Mouse (Mus musculus): ENCODE results near the gene Olfr1000. TPM values are rescaled to one million over a fixed set of nuclear protein-coding genes. Genes with fewer than 3 reads are reported as not detected.
"Not testable (repeated sequence)": the region's sequence is repeated elsewhere in the genome, so short reads cannot be mapped to it uniquely, and the experiment has no call there.

Gene Olfr1000
- not detected in 2 replicates for polyA plus RNA-seq (2014; fragmentation: Nextera tagmentation; extraction: Ambion mirVana)

DNA sequence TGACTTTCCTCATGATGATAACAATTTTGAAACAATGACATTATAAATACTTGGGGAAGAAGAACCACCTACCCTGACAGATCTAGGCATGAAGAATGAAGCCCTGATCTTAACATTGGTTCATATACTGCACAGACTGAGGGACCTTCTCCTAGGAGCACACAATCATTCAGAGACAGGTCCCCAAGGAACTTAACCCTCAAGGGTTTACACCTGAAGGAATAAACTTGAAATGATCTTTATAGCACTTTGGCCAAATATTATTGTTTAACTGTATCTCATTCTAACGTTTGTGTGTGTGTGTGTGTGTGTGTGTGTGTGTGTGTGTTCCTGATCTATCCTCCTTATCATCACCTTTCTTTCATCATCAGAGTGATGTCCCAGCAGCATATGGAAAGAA, at the start of gene Olfr1000:
Olfr1000 (minus strand) TSS at position 101 of the 400 bp plus-strand sequence.
- no peak for ATAC-seq (ENCODE audit: low FRiP score, low TSS enrichment)
- Histone ChIP-seq H3K9ac (ENCODE audit: low read depth, low read length) (no peak within 1 kb of the TSS), H3K36me3 (ENCODE audit: control insufficient read depth, insufficient read depth, low read length) (no peaks in the 10 kb centered on the region), H3K9me3 (ENCODE audit: control insufficient read depth, low read length) (no peaks in the 10 kb centered on the region), H3K27me3 (ENCODE audit: control insufficient read depth, insufficient read depth, low read length) (no peaks in the 10 kb centered on the region), H3K4me2 (replicated peaks; ENCODE audit: low read depth, low read length) (no peak within 1 kb of the TSS), H3K27ac (ENCODE audit: low read depth, low read length) (no peak within 1 kb of the TSS), H3K4me3 (ENCODE audit: low read length) (no peak within 1 kb of the TSS), H3K4me1 (ENCODE audit: control insufficient read depth, insufficient read depth, low read length) (no peaks in the 10 kb centered on the region)
- 65% methylated on average over 1 of the region's 1 CpGs for WGBS

DNA sequence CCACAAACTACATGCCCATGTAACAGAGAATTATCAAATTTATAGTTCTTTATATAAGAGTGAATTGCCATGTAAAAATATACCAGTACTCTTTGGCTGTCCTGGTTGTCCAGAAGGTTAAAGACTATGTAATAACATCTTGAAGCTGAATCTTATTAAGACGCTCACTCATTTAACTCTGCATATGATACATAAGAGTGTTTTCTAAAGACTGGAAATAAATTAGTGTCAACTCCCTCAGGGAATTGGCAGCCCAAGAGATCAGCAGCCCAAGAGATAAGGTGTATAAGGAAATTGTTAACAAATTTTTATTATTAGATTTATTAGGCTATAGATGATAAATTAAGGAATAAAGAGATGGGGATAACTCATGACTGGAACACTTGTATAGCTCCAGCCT, 38.9 kb upstream of the Olfr1000 start, which contains the start of gene Olfr1002:
Olfr1002 (minus strand) TSS at position 101 of the 400 bp plus-strand sequence.
- H3K27ac ChIP-seq (ENCODE audit: low read depth, low read length) = no peak within 1 kb of the TSS
- H3K9ac ChIP-seq (ENCODE audit: low read depth, low read length) = no peak within 1 kb of the TSS
- H3K9me3 ChIP-seq (ENCODE audit: control insufficient read depth, low read length) = no peaks in the 10 kb centered on the region
- H3K4me3 ChIP-seq (ENCODE audit: low read length) = no peak within 1 kb of the TSS
- H3K36me3 ChIP-seq (ENCODE audit: control insufficient read depth, insufficient read depth, low read length) = no peaks in the 10 kb centered on the region
- ATAC-seq (ENCODE audit: low FRiP score, low TSS enrichment) = no peak
- no peaks in the 10 kb centered on the region for H3K4me1 ChIP-seq (ENCODE audit: control insufficient read depth, insufficient read depth, low read length)
- H3K4me2 ChIP-seq (replicated peaks; ENCODE audit: low read depth, low read length) = no peak within 1 kb of the TSS
- H3K27me3 ChIP-seq (ENCODE audit: control insufficient read depth, insufficient read depth, low read length) = no peaks in the 10 kb centered on the region
- WGBS = 89% methylated on average over 1 of the region's 1 CpGs

DNA sequence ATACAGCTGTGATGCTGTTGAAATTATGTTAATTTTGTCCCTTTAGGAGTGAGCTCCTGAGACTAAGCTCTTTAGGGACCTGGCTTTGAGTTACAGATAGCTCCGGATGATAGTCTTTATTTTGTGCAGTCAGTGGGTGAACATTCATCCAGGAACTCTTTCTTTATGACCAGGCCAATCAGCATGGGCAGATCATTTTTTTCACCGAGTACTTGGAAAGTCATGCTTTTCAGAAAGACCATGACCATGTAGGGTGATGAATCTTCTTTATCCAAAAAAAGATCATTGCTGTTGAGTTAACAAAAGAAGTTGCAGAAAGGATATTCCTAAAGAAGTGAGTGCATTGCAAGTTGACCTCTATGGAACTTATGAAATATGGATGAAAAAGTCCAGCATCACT, 23.1 kb downstream of the Olfr1000 start, which contains the start of gene Olfr998:
Olfr998 (plus strand) TSS at position 301 of the 400 bp plus-strand sequence.
- 93% methylated on average over 2 of the region's 2 CpGs for WGBS
- H3K4me1 ChIP-seq (ENCODE audit: control insufficient read depth, insufficient read depth, low read length); H3K4me2 ChIP-seq (replicated peaks; ENCODE audit: low read depth, low read length); H3K4me3 ChIP-seq (ENCODE audit: low read length); H3K9me3 ChIP-seq (ENCODE audit: control insufficient read depth, low read length); H3K36me3 ChIP-seq (ENCODE audit: control insufficient read depth, insufficient read depth, low read length); H3K27me3 ChIP-seq (ENCODE audit: control insufficient read depth, insufficient read depth, low read length); H3K27ac ChIP-seq (ENCODE audit: low read depth, low read length); ATAC-seq (ENCODE audit: low FRiP score, low TSS enrichment); H3K9ac ChIP-seq (ENCODE audit: low read depth, low read length): not testable (repeated sequence)

DNA sequence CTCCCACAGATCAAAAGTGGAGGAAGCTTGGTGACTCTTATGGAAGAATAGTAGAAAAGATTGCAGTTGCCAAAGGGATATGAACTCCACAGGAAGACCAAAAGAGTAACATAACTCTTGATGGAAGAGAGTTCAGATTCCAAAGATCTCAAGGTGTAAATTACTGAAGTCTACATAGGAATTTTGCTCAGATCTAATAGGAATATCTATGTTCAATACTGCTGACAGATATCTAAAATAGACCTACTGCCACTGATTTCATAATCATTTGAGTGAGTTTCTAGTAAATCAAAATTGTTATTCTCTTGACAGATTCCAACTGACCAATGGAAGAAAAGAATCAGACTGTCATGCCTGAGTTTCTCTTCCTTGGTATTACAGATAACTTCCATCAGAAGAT, 32.8 kb downstream of the Olfr1000 start, which contains the start of gene Olfr996:
Olfr996 (plus strand) TSS at position 301 of the 400 bp plus-strand sequence.
- no peaks in the 10 kb centered on the region for H3K4me1 ChIP-seq (ENCODE audit: control insufficient read depth, insufficient read depth, low read length)
- no peak within 1 kb of the TSS for H3K27ac ChIP-seq (ENCODE audit: low read depth, low read length)
- no peak within 1 kb of the TSS for H3K4me2 ChIP-seq (replicated peaks; ENCODE audit: low read depth, low read length)
- ATAC-seq (ENCODE audit: low FRiP score, low TSS enrichment) = no peak
- no peak within 1 kb of the TSS for H3K4me3 ChIP-seq (ENCODE audit: low read length)
- no peaks in the 10 kb centered on the region for H3K36me3 ChIP-seq (ENCODE audit: control insufficient read depth, insufficient read depth, low read length)
- no peak within 1 kb of the TSS for H3K9ac ChIP-seq (ENCODE audit: low read depth, low read length)
- H3K9me3 ChIP-seq (ENCODE audit: control insufficient read depth, low read length) = no peaks in the 10 kb centered on the region
- no peaks in the 10 kb centered on the region for H3K27me3 ChIP-seq (ENCODE audit: control insufficient read depth, insufficient read depth, low read length)

DNA sequence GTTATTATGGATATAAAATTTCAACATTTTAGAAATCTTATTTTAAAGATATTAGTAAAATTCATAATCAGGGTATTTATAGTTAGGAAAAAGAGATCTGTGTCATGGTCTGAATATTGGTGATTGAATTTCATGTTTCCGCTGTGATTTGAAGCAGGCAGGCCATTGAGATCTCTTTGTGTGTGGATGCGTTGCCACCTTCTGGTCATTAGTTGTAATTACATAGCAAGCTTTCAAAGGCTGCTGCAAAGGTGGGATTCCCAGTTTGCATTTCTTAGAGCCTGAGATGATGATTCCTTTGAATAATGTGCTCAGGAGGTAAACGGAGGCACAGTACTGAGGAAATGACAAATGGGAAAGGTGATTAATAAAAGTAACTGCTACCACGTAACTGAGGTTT, 50.5 kb downstream of the Olfr1000 start:
- no peak overlapping the region for H3K4me2 ChIP-seq (replicated peaks; ENCODE audit: low read depth, low read length)
- no peak overlapping the region for H3K4me3 ChIP-seq (ENCODE audit: low read length)
- H3K4me1 ChIP-seq (ENCODE audit: control insufficient read depth, insufficient read depth, low read length) = no peaks in the 10 kb centered on the region
- H3K27ac ChIP-seq (ENCODE audit: low read depth, low read length) = no peak overlapping the region
- no peaks in the 10 kb centered on the region for H3K36me3 ChIP-seq (ENCODE audit: control insufficient read depth, insufficient read depth, low read length)
- H3K9ac ChIP-seq (ENCODE audit: low read depth, low read length) = no peak overlapping the region
- H3K27me3 ChIP-seq (ENCODE audit: control insufficient read depth, insufficient read depth, low read length) = no peaks in the 10 kb centered on the region
- no peaks in the 10 kb centered on the region for H3K9me3 ChIP-seq (ENCODE audit: control insufficient read depth, low read length)
- peak; percentile 46; the same call in 1 of the 2 replicates for ATAC-seq (ENCODE audit: low FRiP score, low TSS enrichment)
- WGBS = 21% methylated on average over 4 of the region's 4 CpGs

DNA sequence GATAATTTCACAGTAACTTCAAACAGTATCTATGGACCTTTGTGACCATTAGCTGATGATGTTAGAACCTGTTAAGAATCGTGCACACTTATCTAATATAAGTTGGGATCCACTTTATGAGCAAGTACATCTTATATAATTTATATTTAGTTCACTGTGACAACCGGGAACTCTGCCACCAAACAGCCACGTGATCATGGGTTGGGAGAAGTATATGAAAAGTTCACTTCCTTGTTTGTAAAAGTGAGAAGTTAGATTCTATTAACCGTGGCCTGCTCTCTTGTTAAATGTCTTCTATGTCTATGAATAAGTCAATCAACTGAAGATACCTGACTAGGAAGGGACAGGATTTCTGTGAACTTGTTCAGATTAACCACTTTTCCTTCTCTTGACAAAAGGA, 51.5 kb downstream of the Olfr1000 start:
- 67% methylated on average over 4 of the region's 4 CpGs for WGBS
- no peak overlapping the region for H3K4me2 ChIP-seq (replicated peaks; ENCODE audit: low read depth, low read length)
- H3K36me3 ChIP-seq (ENCODE audit: control insufficient read depth, insufficient read depth, low read length) = no peaks in the 10 kb centered on the region
- H3K27me3 ChIP-seq (ENCODE audit: control insufficient read depth, insufficient read depth, low read length) = no peaks in the 10 kb centered on the region
- no peaks in the 10 kb centered on the region for H3K9me3 ChIP-seq (ENCODE audit: control insufficient read depth, low read length)
- no peak overlapping the region for H3K4me3 ChIP-seq (ENCODE audit: low read length)
- no peak overlapping the region for H3K27ac ChIP-seq (ENCODE audit: low read depth, low read length)
- no peaks in the 10 kb centered on the region for H3K4me1 ChIP-seq (ENCODE audit: control insufficient read depth, insufficient read depth, low read length)
- no peak for ATAC-seq (ENCODE audit: low FRiP score, low TSS enrichment)
- no peak overlapping the region for H3K9ac ChIP-seq (ENCODE audit: low read depth, low read length)

Other genes with a start within 250 kb of the Olfr1000 start
- gene Olfr988, start 248.7 kb downstream of the Olfr1000 start, polyA plus RNA-seq (2014; fragmentation: Nextera tagmentation; extraction: Ambion mirVana) = not detected in 2 replicates
- not detected in 2 replicates for gene Olfr992, start 202.4 kb downstream of the Olfr1000 start, polyA plus RNA-seq (2014; fragmentation: Nextera tagmentation; extraction: Ambion mirVana)
- not detected in 2 replicates for gene Olfr993, start 197.0 kb downstream of the Olfr1000 start, polyA plus RNA-seq (2014; fragmentation: Nextera tagmentation; extraction: Ambion mirVana)
- gene Olfr994, start 175.5 kb downstream of the Olfr1000 start, polyA plus RNA-seq (2014; fragmentation: Nextera tagmentation; extraction: Ambion mirVana) = not detected in 2 replicates
- not detected in 2 replicates for gene Olfr995, start 168.3 kb downstream of the Olfr1000 start, polyA plus RNA-seq (2014; fragmentation: Nextera tagmentation; extraction: Ambion mirVana)
- not detected in 2 replicates for gene 4833423E24Rik, start 92.9 kb downstream of the Olfr1000 start, polyA plus RNA-seq (2014; fragmentation: Nextera tagmentation; extraction: Ambion mirVana)
- gene Olfr996, start 32.7 kb downstream of the Olfr1000 start, polyA plus RNA-seq (2014; fragmentation: Nextera tagmentation; extraction: Ambion mirVana) = not detected in 2 replicates
- gene Olfr998, start 23.0 kb downstream of the Olfr1000 start, polyA plus RNA-seq (2014; fragmentation: Nextera tagmentation; extraction: Ambion mirVana) = not detected in 2 replicates
- gene Olfr1002, start 38.8 kb upstream of the Olfr1000 start, polyA plus RNA-seq (2014; fragmentation: Nextera tagmentation; extraction: Ambion mirVana) = not detected in 2 replicates
- gene Olfr154, start 52.6 kb upstream of the Olfr1000 start, polyA plus RNA-seq (2014; fragmentation: Nextera tagmentation; extraction: Ambion mirVana) = not detected in 2 replicates
- gene Olfr1006, start 66.9 kb upstream of the Olfr1000 start, polyA plus RNA-seq (2014; fragmentation: Nextera tagmentation; extraction: Ambion mirVana) = not detected in 2 replicates
- gene Olfr1008, start 77.5 kb upstream of the Olfr1000 start, polyA plus RNA-seq (2014; fragmentation: Nextera tagmentation; extraction: Ambion mirVana) = not detected in 2 replicates
- not detected in 2 replicates for gene Olfr1009, start 103.5 kb upstream of the Olfr1000 start, polyA plus RNA-seq (2014; fragmentation: Nextera tagmentation; extraction: Ambion mirVana)
- not detected in 2 replicates for gene Olfr1012, start 150.9 kb upstream of the Olfr1000 start, polyA plus RNA-seq (2014; fragmentation: Nextera tagmentation; extraction: Ambion mirVana)
- not detected in 2 replicates for gene Olfr1013, start 155.2 kb upstream of the Olfr1000 start, polyA plus RNA-seq (2014; fragmentation: Nextera tagmentation; extraction: Ambion mirVana)
- not detected in 2 replicates for gene Olfr1014, start 160.8 kb upstream of the Olfr1000 start, polyA plus RNA-seq (2014; fragmentation: Nextera tagmentation; extraction: Ambion mirVana)
- gene Olfr1015, start 170.1 kb upstream of the Olfr1000 start, polyA plus RNA-seq (2014; fragmentation: Nextera tagmentation; extraction: Ambion mirVana) = not detected in 2 replicates
- not detected in 2 replicates for gene Olfr1016, start 190.6 kb upstream of the Olfr1000 start, polyA plus RNA-seq (2014; fragmentation: Nextera tagmentation; extraction: Ambion mirVana)
- not detected in 2 replicates for gene Olfr1018, start 206.6 kb upstream of the Olfr1000 start, polyA plus RNA-seq (2014; fragmentation: Nextera tagmentation; extraction: Ambion mirVana)
- not detected in 2 replicates for gene Olfr1019, start 233.6 kb upstream of the Olfr1000 start, polyA plus RNA-seq (2014; fragmentation: Nextera tagmentation; extraction: Ambion mirVana)
- not detected in 2 replicates for gene Olfr1020, start 235.1 kb upstream of the Olfr1000 start, polyA plus RNA-seq (2014; fragmentation: Nextera tagmentation; extraction: Ambion mirVana)

Measured in kidney, embryonic 14.5 days (tissue).